Mouse (Mus musculus) stomach, embryonic 15.5 days (tissue): ENCODE measurements at regions not wholly inside any gene's neighbourhood (a gene's known extent, or its start where the extent isn't known, plus 50 kb on each side); places are given as distances from the start of the nearest gene placed in this dataset.
A peak's percentile ranks its signal among the peaks of the same experiment; 100 is the strongest.

ENCODE experiments used
- ATAC-seq: fragments of 200-750 bp; cut with Nextera tagmentation; 2 replicates; pipeline ENCODE4 v1.8.0; 2017; ENCODE audit warnings: low read depth, moderate number of reproducible peaks, moderate TSS enrichment; ENCODE audit not compliant: insufficient read depth, low FRiP score
- H3K27ac ChIP-seq: fragments of 300-500 bp; sonication (generic); 2 replicates; pipeline ENCODE4 v1.5.1; 2015; ENCODE audit warnings: mild to moderate bottlenecking, inconsistent platforms
- H3K27me3 ChIP-seq: fragments of 300-500 bp; sonication (generic); replicated peaks from 2 replicates; pipeline ENCODE4 v1.6.1; 2015; ENCODE audit warnings: inconsistent platforms
- H3K36me3 ChIP-seq: fragments of 300-500 bp; sonication (generic); 2 replicates; pipeline ENCODE4 v1.6.1; 2015; ENCODE audit warnings: inconsistent platforms
- H3K4me1 ChIP-seq: fragments of 300-500 bp; sonication (generic); 2 replicates; pipeline ENCODE4 v1.6.1; 2015; ENCODE audit warnings: inconsistent platforms
- H3K4me2 ChIP-seq: fragments of 300-500 bp; sonication (generic); 2 replicates; pipeline ENCODE4 v1.6.1; 2015; ENCODE audit warnings: mild to moderate bottlenecking, inconsistent platforms
- H3K4me3 ChIP-seq: fragments of 300-500 bp; sonication (generic); replicated peaks from 2 replicates; pipeline ENCODE4 v1.5.1; 2015; ENCODE audit warnings: inconsistent platforms
- H3K9ac ChIP-seq: fragments of 300-500 bp; sonication (generic); 2 replicates; pipeline ENCODE4 v1.6.1; 2015; ENCODE audit warnings: inconsistent platforms
- H3K9me3 ChIP-seq: fragments of 300-500 bp; sonication (generic); 2 replicates; pipeline ENCODE4 v1.6.1; 2016; ENCODE audit warnings: inconsistent platforms
- WGBS: fragments of 180-500 bp; shearing (Covaris S2); methylation state at CpG from one replicate; pipeline ENCODE4 v1.1.7; 2015; 5-methylcytosine and 5-hydroxymethylcytosine counted together

- WGBS: 39% methylated on average over 6 of the region's 6 CpGs
- H3K27ac ChIP-seq: no peak overlapping the region
- H3K4me1 ChIP-seq: peaks cover 8% of the 10 kb centered on the region; the same call in 1 of the 2 replicates
- ATAC-seq: no peak
- H3K9me3 ChIP-seq: no peaks in the 10 kb centered on the region
- no peak overlapping the region for H3K4me3 ChIP-seq
- H3K36me3 ChIP-seq: no peaks in the 10 kb centered on the region
- H3K4me2 ChIP-seq: no peak overlapping the region
- no peak overlapping the region for H3K9ac ChIP-seq
- no peaks in the 10 kb centered on the region for H3K27me3 ChIP-seq
Observed at GRCm38 (mm10) chr13:28810326-28811080, 143.0 kb downstream of the Sox4 start.

- H3K4me3 ChIP-seq: no peak overlapping the region
- WGBS: 51% methylated on average over 4 of the region's 4 CpGs
- H3K36me3 ChIP-seq: no peaks in the 10 kb centered on the region
- no peak overlapping the region for H3K9ac ChIP-seq
- H3K27ac ChIP-seq: no peak overlapping the region
- no peaks in the 10 kb centered on the region for H3K27me3 ChIP-seq
- H3K9me3 ChIP-seq: no peaks in the 10 kb centered on the region
- no peaks in the 10 kb centered on the region; the same call in 1 of the 2 replicates for H3K4me1 ChIP-seq
- ATAC-seq: no peak
- no peak overlapping the region for H3K4me2 ChIP-seq
Observed at GRCm38 (mm10) chr13:28805302-28805701, 148.2 kb downstream of the Sox4 start.

GRCm38 (mm10) chr13:28801210-28801954, 152.1 kb downstream of the Sox4 start:
- no peak for ATAC-seq
- peak overlapping the region; percentile 42; the same call in 1 of the 2 replicates for H3K27ac ChIP-seq
- 58% methylated on average over 8 of the region's 8 CpGs for WGBS
- H3K36me3 ChIP-seq: no peaks in the 10 kb centered on the region
- no peaks in the 10 kb centered on the region for H3K27me3 ChIP-seq
- no peak overlapping the region for H3K9ac ChIP-seq
- H3K4me1 ChIP-seq: no peaks in the 10 kb centered on the region
- H3K4me3 ChIP-seq: no peak overlapping the region
- no peaks in the 10 kb centered on the region for H3K9me3 ChIP-seq
- H3K4me2 ChIP-seq: no peak overlapping the region

GRCm38 (mm10) chr13:28800676-28801075, 152.8 kb downstream of the Sox4 start:
- Histone ChIP-seq H3K27ac (no peak overlapping the region), H3K36me3 (no peaks in the 10 kb centered on the region), H3K4me1 (no peaks in the 10 kb centered on the region), H3K9ac (no peak overlapping the region), H3K9me3 (no peaks in the 10 kb centered on the region), H3K27me3 (no peaks in the 10 kb centered on the region), H3K4me3 (no peak overlapping the region), H3K4me2 (no peak overlapping the region)
- 77% methylated on average over 1 of the region's 1 CpGs for WGBS
- no peak for ATAC-seq

- no peak overlapping the region for H3K4me3 ChIP-seq
- H3K27ac ChIP-seq: no peak overlapping the region
- WGBS: 70% methylated on average over 1 of the region's 1 CpGs
- H3K4me2 ChIP-seq: no peak overlapping the region
- H3K9ac ChIP-seq: no peak overlapping the region
- no peak for ATAC-seq
- H3K9me3 ChIP-seq: no peaks in the 10 kb centered on the region
- no peaks in the 10 kb centered on the region for H3K27me3 ChIP-seq
- H3K36me3 ChIP-seq: no peaks in the 10 kb centered on the region
- no peaks in the 10 kb centered on the region for H3K4me1 ChIP-seq
Observed at GRCm38 (mm10) chr13:28799474-28799873, 154.0 kb downstream of the Sox4 start.

- 62% methylated on average over 8 of the region's 8 CpGs for WGBS
Observed at GRCm38 (mm10) chr13:28797617-28798475, 155.7 kb downstream of the Sox4 start.

GRCm38 (mm10) chr13:28795274-28795673, 158.2 kb downstream of the Sox4 start:
- Histone ChIP-seq H3K9ac (no peak overlapping the region), H3K27me3 (no peaks in the 10 kb centered on the region), H3K9me3 (no peaks in the 10 kb centered on the region), H3K4me2 (no peak overlapping the region), H3K36me3 (no peaks in the 10 kb centered on the region), H3K27ac (no peak overlapping the region), H3K4me1 (peaks cover 5% of the 10 kb centered on the region; the same call in 1 of the 2 replicates), H3K4me3 (no peak overlapping the region)
- WGBS: 70% methylated on average over 7 of the region's 7 CpGs
- no peak for ATAC-seq

More at GRCm38 (mm10) chr13:28797617-28798475, 155.7 kb downstream of the Sox4 start:
- Histone ChIP-seq H3K9me3 (no peaks in the 10 kb centered on the region), H3K9ac (no peak overlapping the region), H3K27me3 (no peaks in the 10 kb centered on the region), H3K4me1 (peaks cover 5% of the 10 kb centered on the region; the same call in 1 of the 2 replicates), H3K4me2 (no peak overlapping the region), H3K36me3 (no peaks in the 10 kb centered on the region), H3K4me3 (no peak overlapping the region), H3K27ac (no peak overlapping the region)
- ATAC-seq: no peak

- no peaks in the 10 kb centered on the region for H3K27me3 ChIP-seq
- no peak for ATAC-seq
- WGBS: 65% methylated on average over 3 of the region's 3 CpGs
Observed at GRCm38 (mm10) chr13:28794547-28794946, 159.0 kb downstream of the Sox4 start.

GRCm38 (mm10) chr13:28793166-28793935, 160.2 kb downstream of the Sox4 start:
- 31% methylated on average over 5 of the region's 5 CpGs for WGBS
- Histone ChIP-seq H3K36me3 (no peaks in the 10 kb centered on the region), H3K4me3 (no peak overlapping the region), H3K27ac (no peak overlapping the region), H3K4me1 (peaks cover 5% of the 10 kb centered on the region; the same call in 1 of the 2 replicates), H3K9ac (no peak overlapping the region), H3K9me3 (no peaks in the 10 kb centered on the region), H3K27me3 (no peaks in the 10 kb centered on the region), H3K4me2 (no peak overlapping the region)
- no peak for ATAC-seq

More at GRCm38 (mm10) chr13:28794547-28794946, 159.0 kb downstream of the Sox4 start:
- Histone ChIP-seq H3K9me3 (no peaks in the 10 kb centered on the region), H3K4me1 (peaks cover 5% of the 10 kb centered on the region; the same call in 1 of the 2 replicates), H3K27ac (no peak overlapping the region), H3K4me3 (no peak overlapping the region), H3K4me2 (no peak overlapping the region), H3K36me3 (no peaks in the 10 kb centered on the region), H3K9ac (no peak overlapping the region)

- H3K9me3 ChIP-seq: no peaks in the 10 kb centered on the region
- H3K4me3 ChIP-seq: no peak overlapping the region
- H3K27ac ChIP-seq: no peak overlapping the region
- 92% methylated on average over 12 of the region's 12 CpGs for WGBS
- H3K4me2 ChIP-seq: no peak overlapping the region
- no peak for ATAC-seq
- H3K27me3 ChIP-seq: no peaks in the 10 kb centered on the region
- peaks cover 5% of the 10 kb centered on the region; the same call in 1 of the 2 replicates for H3K4me1 ChIP-seq
- no peak overlapping the region for H3K9ac ChIP-seq
- no peaks in the 10 kb centered on the region for H3K36me3 ChIP-seq
Observed at GRCm38 (mm10) chr13:28792461-28793165, 160.9 kb downstream of the Sox4 start.
